Mouse (Mus musculus): Measurements from ENCODE around the gene Hipk1. TPM values are rescaled to one million over a fixed set of nuclear protein-coding genes. Genes with fewer than 3 reads are reported as not detected.

The Hipk1 gene
- polyA plus RNA-seq, 1 experiment from 2014 or later: 9.9 TPM

GRCm38 (mm10) chr3:103735776-103736600, 55.4 kb downstream of the Hipk1 start:
- Histone ChIP-seq H3K27me3 (replicated peaks; ENCODE audit: low read depth, poor library complexity, severe bottlenecking) (no peaks in the 10 kb centered on the region), H3K9me3 (no peaks in the 10 kb centered on the region), H3K4me3 (peak overlapping the region; percentile 50), H3K36me3 (replicated peaks) (peaks cover 13% of the 10 kb centered on the region), H3K27ac (replicated peaks) (peak overlapping the region; percentile 88), H3K4me1 (peaks cover 77% of the 10 kb centered on the region)
- no peak for DNase-seq (ENCODE audit: low spot score)
- WGBS: 75% methylated on average over 28 of the region's 28 CpGs

- WGBS: 5% methylated on average over 11 of the region's 11 CpGs
- Histone ChIP-seq H3K36me3 (replicated peaks) (peaks cover 13% of the 10 kb centered on the region), H3K4me1 (peaks cover 70% of the 10 kb centered on the region), H3K4me3 (peak overlapping the region; percentile 50), H3K27ac (replicated peaks) (peak overlapping the region; percentile 88), H3K27me3 (replicated peaks; ENCODE audit: low read depth, poor library complexity, severe bottlenecking) (no peaks in the 10 kb centered on the region), H3K9me3 (no peaks in the 10 kb centered on the region)
- DNase-seq (ENCODE audit: low spot score): peak; percentile 72
Observed at GRCm38 (mm10) chr3:103734696-103735519, 56.5 kb downstream of the Hipk1 start.

GRCm38 (mm10) chr3:103733799-103734695, 57.3 kb downstream of the Hipk1 start:
- Histone ChIP-seq H3K9me3 (no peaks in the 10 kb centered on the region), H3K27ac (replicated peaks) (peak overlapping the region; percentile 88), H3K4me1 (peaks cover 65% of the 10 kb centered on the region), H3K4me3 (peak overlapping the region; percentile 50), H3K36me3 (replicated peaks) (peaks cover 13% of the 10 kb centered on the region), H3K27me3 (replicated peaks; ENCODE audit: low read depth, poor library complexity, severe bottlenecking) (no peaks in the 10 kb centered on the region)
- 20% methylated on average over 19 of the region's 19 CpGs for WGBS
- DNase-seq (ENCODE audit: low spot score): peak; percentile 70

- Histone ChIP-seq H3K27me3 (replicated peaks; ENCODE audit: low read depth, poor library complexity, severe bottlenecking) (no peaks in the 10 kb centered on the region), H3K27ac (replicated peaks) (peak overlapping the region; percentile 88), H3K9me3 (no peaks in the 10 kb centered on the region), H3K4me1 (peaks cover 64% of the 10 kb centered on the region), H3K4me3 (no peak overlapping the region), H3K36me3 (replicated peaks) (peaks cover 13% of the 10 kb centered on the region)
- DNase-seq (ENCODE audit: low spot score): no peak
- WGBS: 24% methylated on average over 2 of the region's 2 CpGs
Observed at GRCm38 (mm10) chr3:103733176-103733575, 58.2 kb downstream of the Hipk1 start.

- 92% methylated on average over 3 of the region's 3 CpGs for WGBS
- DNase-seq (ENCODE audit: low spot score): no peak
- peaks cover 13% of the 10 kb centered on the region for H3K36me3 ChIP-seq (replicated peaks)
- H3K27ac ChIP-seq (replicated peaks): no peak overlapping the region
- H3K4me3 ChIP-seq: no peak overlapping the region
- no peaks in the 10 kb centered on the region for H3K27me3 ChIP-seq (replicated peaks; ENCODE audit: low read depth, poor library complexity, severe bottlenecking)
- H3K9me3 ChIP-seq: no peaks in the 10 kb centered on the region
- H3K4me1 ChIP-seq: peaks cover 62% of the 10 kb centered on the region
Observed at GRCm38 (mm10) chr3:103732116-103732515, 59.2 kb downstream of the Hipk1 start.

- H3K4me1 ChIP-seq: peaks cover 49% of the 10 kb centered on the region
- no peak overlapping the region for H3K4me3 ChIP-seq
- no peak for DNase-seq (ENCODE audit: low spot score)
- H3K27me3 ChIP-seq (replicated peaks; ENCODE audit: low read depth, poor library complexity, severe bottlenecking): no peaks in the 10 kb centered on the region
- H3K36me3 ChIP-seq (replicated peaks): peaks cover 5% of the 10 kb centered on the region
- no peak overlapping the region for H3K27ac ChIP-seq (replicated peaks)
- 88% methylated on average over 9 of the region's 9 CpGs for WGBS
- H3K9me3 ChIP-seq: no peaks in the 10 kb centered on the region
Observed at GRCm38 (mm10) chr3:103729850-103730249, 61.5 kb downstream of the Hipk1 start.

- Histone ChIP-seq H3K27ac (replicated peaks) (no peak overlapping the region), H3K4me1 (peaks cover 29% of the 10 kb centered on the region), H3K27me3 (replicated peaks; ENCODE audit: low read depth, poor library complexity, severe bottlenecking) (no peaks in the 10 kb centered on the region), H3K4me3 (no peak overlapping the region), H3K36me3 (replicated peaks) (peaks cover 5% of the 10 kb centered on the region), H3K9me3 (no peaks in the 10 kb centered on the region)
- DNase-seq (ENCODE audit: low spot score): no peak
- WGBS: 66% methylated on average over 2 of the region's 2 CpGs
Observed at GRCm38 (mm10) chr3:103727813-103728326, 63.5 kb downstream of the Hipk1 start.

GRCm38 (mm10) chr3:103726642-103727041, 64.7 kb downstream of the Hipk1 start:
- peaks cover 25% of the 10 kb centered on the region for H3K4me1 ChIP-seq
- WGBS: 44% methylated on average over 3 of the region's 3 CpGs
- H3K36me3 ChIP-seq (replicated peaks): no peaks in the 10 kb centered on the region
- no peak overlapping the region for H3K27ac ChIP-seq (replicated peaks)
- no peak overlapping the region for H3K4me3 ChIP-seq
- no peaks in the 10 kb centered on the region for H3K9me3 ChIP-seq
- H3K27me3 ChIP-seq (replicated peaks; ENCODE audit: low read depth, poor library complexity, severe bottlenecking): no peaks in the 10 kb centered on the region
- no peak for DNase-seq (ENCODE audit: low spot score)

- no peak for DNase-seq (ENCODE audit: low spot score)
- no peaks in the 10 kb centered on the region for H3K27me3 ChIP-seq (replicated peaks; ENCODE audit: low read depth, poor library complexity, severe bottlenecking)
- H3K4me3 ChIP-seq: no peak overlapping the region
- no peaks in the 10 kb centered on the region for H3K36me3 ChIP-seq (replicated peaks)
- 69% methylated on average over 3 of the region's 3 CpGs for WGBS
- H3K4me1 ChIP-seq: peaks cover 25% of the 10 kb centered on the region
- no peak overlapping the region for H3K27ac ChIP-seq (replicated peaks)
- no peaks in the 10 kb centered on the region for H3K9me3 ChIP-seq
Observed at GRCm38 (mm10) chr3:103724137-103724536, 67.2 kb downstream of the Hipk1 start.

- Histone ChIP-seq H3K9me3 (no peaks in the 10 kb centered on the region), H3K27me3 (replicated peaks; ENCODE audit: low read depth, poor library complexity, severe bottlenecking) (0 out of 2 replicates have a peak, but pooled peaks cover 9% of the 10 kb centered on the region), H3K4me1 (peaks cover 20% of the 10 kb centered on the region), H3K4me3 (no peak overlapping the region), H3K36me3 (replicated peaks) (no peaks in the 10 kb centered on the region), H3K27ac (replicated peaks) (no peak overlapping the region)
- DNase-seq (ENCODE audit: low spot score): no peak
- 95% methylated on average over 4 of the region's 4 CpGs for WGBS
Observed at GRCm38 (mm10) chr3:103718728-103719127, 72.6 kb downstream of the Hipk1 start.

- Histone ChIP-seq H3K27ac (replicated peaks) (peak overlapping the region; percentile 70), H3K27me3 (replicated peaks; ENCODE audit: low read depth, poor library complexity, severe bottlenecking) (0 out of 2 replicates have a peak, but pooled peaks cover 9% of the 10 kb centered on the region), H3K9me3 (no peaks in the 10 kb centered on the region), H3K4me3 (no peak overlapping the region), H3K4me1 (peaks cover 20% of the 10 kb centered on the region), H3K36me3 (replicated peaks) (no peaks in the 10 kb centered on the region)
- DNase-seq (ENCODE audit: low spot score): no peak
- 55% methylated on average over 15 of the region's 15 CpGs for WGBS
Observed at GRCm38 (mm10) chr3:103716774-103717760, 74.3 kb downstream of the Hipk1 start.
